Mouse (Mus musculus) spleen, postnatal 36 days (tissue): Measurements from ENCODE around the gene Zranb1.
A peak's percentile ranks its signal among the peaks of the same experiment; 100 is the strongest.

Experiments
- DNase-seq, 2 experiments: peaks; one replicate each; pipeline ENCODE4 v3.0.0; 2022; ENCODE audit warnings: low spot score in 2 of 2, mixed read lengths in 1 of 2

Zranb1 gene

GRCm38 (mm10) chr7:132930850-132931559 lies at the start of gene Zranb1:
Gene Zranb1, plus strand, starts transcription at chr7:132931142.
- peak; percentile 97 to 98 for DNase-seq

GRCm38 (mm10) chr7:132882343-132882742 lies 48.6 kb upstream of the Zranb1 start:
- DNase-seq: no peak

GRCm38 (mm10) chr7:132884031-132884430 lies 46.9 kb upstream of the Zranb1 start:
- DNase-seq: no peak

GRCm38 (mm10) chr7:132887019-132887804 lies 43.7 kb upstream of the Zranb1 start:
- no peak for DNase-seq

- no peak for DNase-seq
These were observed 42.9 kb upstream of the Zranb1 start for GRCm38 (mm10) chr7:132888052-132888451.

- no peak for DNase-seq
These were observed 42.3 kb upstream of the Zranb1 start for GRCm38 (mm10) chr7:132888518-132889249.

- no peak for DNase-seq
These were observed 41.3 kb upstream of the Zranb1 start for GRCm38 (mm10) chr7:132889691-132890090.

GRCm38 (mm10) chr7:132890201-132890600 lies 40.7 kb upstream of the Zranb1 start:
- DNase-seq: no peak

- no peak for DNase-seq
These were observed 39.2 kb upstream of the Zranb1 start for GRCm38 (mm10) chr7:132891561-132892310.

- no peak for DNase-seq
These were observed 38.7 kb upstream of the Zranb1 start for GRCm38 (mm10) chr7:132892311-132892661.

GRCm38 (mm10) chr7:132892806-132893205 lies 38.1 kb upstream of the Zranb1 start:
- DNase-seq: no peak

- DNase-seq: no peak
These were observed 37.6 kb upstream of the Zranb1 start for GRCm38 (mm10) chr7:132893336-132893735.

GRCm38 (mm10) chr7:132894841-132895555 lies 35.9 kb upstream of the Zranb1 start:
- DNase-seq: no peak

- no peak for DNase-seq
These were observed 34.6 kb upstream of the Zranb1 start for GRCm38 (mm10) chr7:132896206-132896815.

- no peak for DNase-seq
These were observed 33.7 kb upstream of the Zranb1 start for GRCm38 (mm10) chr7:132897258-132897657.

GRCm38 (mm10) chr7:132898234-132898633 lies 32.7 kb upstream of the Zranb1 start:
- DNase-seq: peak in 1 of 2 experiments; percentile 13

- DNase-seq: no peak
These were observed 30.0 kb upstream of the Zranb1 start for GRCm38 (mm10) chr7:132900826-132901531.

GRCm38 (mm10) chr7:132903796-132904195 lies 27.1 kb upstream of the Zranb1 start:
- DNase-seq: no peak

GRCm38 (mm10) chr7:132921971-132922370 lies 9.0 kb upstream of the Zranb1 start:
- no peak for DNase-seq

GRCm38 (mm10) chr7:132925227-132925626 lies 5.7 kb upstream of the Zranb1 start:
- DNase-seq: no peak
